Comparison of ENCODE assay signal across 19 mouse cellular contexts in genomic region chr11:101677655-101678054, GRCm38 (mm10). TPM values are rescaled to one million over a fixed set of nuclear protein-coding genes. Genes with fewer than 3 reads are reported as not detected.
DNase-seq lines count a peak whose midpoint lies in the region; ATAC-seq and TF ChIP-seq lines count a peak whose summit lies in the region.
"Had no signal": no experiment of that assay in that cellular context is flagged by ENCODE, and none has a peak within 500 bp of the region (broad histone marks: within the 10 kb centered on the region; RNA-seq: fewer than 3 reads in every experiment).

No protein-coding gene starts in this region.

- no peak for ATAC-seq in midbrain, embryonic 16.5 days
- ATAC-seq in midbrain, embryonic 14.5 days (ENCODE audit: low FRiP score, low TSS enrichment), result no peak
- ATAC-seq: CD4-positive, CD25-positive, alpha-beta regulatory T cell, adult 4 months; forebrain, embryonic 15.5 days; hindbrain, embryonic 16.5 days; intestine, embryonic 15.5 days; Patski had no signal

- no peaks in the 10 kb centered on the region for H3K27me3 ChIP-seq in heart, embryonic 10.5 days (ENCODE audit: insufficient read depth, poor library complexity, severe bottlenecking)
- H3K27me3 ChIP-seq in midbrain, embryonic 16.5 days (ENCODE audit: control insufficient read depth, insufficient read depth, low read depth, low read length), result no peaks in the 10 kb centered on the region
- H3K27me3 ChIP-seq in midbrain, embryonic 14.5 days (ENCODE audit: control insufficient read depth, insufficient read depth, low read length), result no peaks in the 10 kb centered on the region
- H3K27me3 ChIP-seq in myocyte (ENCODE audit: control insufficient read depth, insufficient read depth, insufficient read length), result no peaks in the 10 kb centered on the region
- H3K27me3 ChIP-seq: forebrain, embryonic 15.5 days; hindbrain, embryonic 13.5 days; intestine, embryonic 15.5 days; Patski had no signal

- intact Hi-C loops in heart, postnatal 36 days (cut with DNase I), result no loop called here

- no peak for DNase-seq in heart, embryonic 10.5 days (ENCODE audit: low spot score)
- DNase-seq in heart, postnatal 36 days, result no peak
- DNase-seq in midbrain, embryonic 14.5 days, result no peak
- DNase-seq in lung, adult 18-20 months, result no peak
- DNase-seq: adrenal gland, postnatal 10 days; adrenal gland, postnatal 36 days; cerebellum, adult 18-20 months; cerebellum, adult 9-10 months; cerebellum, postnatal 14 days; gastrocnemius, postnatal 25 days had no signal

- H3K9me3 ChIP-seq in heart, embryonic 10.5 days, result no peaks in the 10 kb centered on the region
- no peaks in the 10 kb centered on the region for H3K9me3 ChIP-seq in midbrain, embryonic 16.5 days (replicated peaks; ENCODE audit: control insufficient read depth, low read length, poor library complexity, severe bottlenecking)
- H3K9me3 ChIP-seq in midbrain, embryonic 14.5 days (ENCODE audit: control insufficient read depth, low read length), result no peaks in the 10 kb centered on the region
- H3K9me3 ChIP-seq: forebrain, embryonic 15.5 days; hindbrain, embryonic 10.5 days; hindbrain, embryonic 13.5 days; intestine, embryonic 15.5 days had no signal

- no peak for TF ChIP-seq POLR2A in myocyte (IDR thresholded peaks at IDR 0.05; ENCODE audit: insufficient read length, low read depth)

- no peaks in the 10 kb centered on the region for H3K36me3 ChIP-seq in heart, embryonic 10.5 days
- H3K36me3 ChIP-seq in midbrain, embryonic 16.5 days (ENCODE audit: control insufficient read depth, insufficient read depth, low read length), result no peaks in the 10 kb centered on the region
- H3K36me3 ChIP-seq in midbrain, embryonic 14.5 days (ENCODE audit: control insufficient read depth, insufficient read depth, low read length), result no peaks in the 10 kb centered on the region
- H3K36me3 ChIP-seq in myocyte (ENCODE audit: control insufficient read depth, insufficient read depth), result no peaks in the 10 kb centered on the region
- H3K36me3 ChIP-seq: forebrain, embryonic 15.5 days; hindbrain, embryonic 10.5 days; hindbrain, embryonic 13.5 days; intestine, embryonic 15.5 days had no signal

- no peaks in the 10 kb centered on the region for H3K79me2 ChIP-seq in myocyte (ENCODE audit: control insufficient read depth, insufficient read depth)

- H3K27ac ChIP-seq in heart, embryonic 10.5 days, result 0 out of 2 replicates have a peak overlapping the region, but pooled peaks have one; percentile 2
- no peak overlapping the region for H3K27ac ChIP-seq in midbrain, embryonic 16.5 days (ENCODE audit: low read length)
- no peak overlapping the region for H3K27ac ChIP-seq in midbrain, embryonic 14.5 days (replicated peaks; ENCODE audit: low read depth, low read length)
- H3K27ac ChIP-seq: forebrain, embryonic 15.5 days; hindbrain, embryonic 10.5 days; hindbrain, embryonic 13.5 days; intestine, embryonic 15.5 days had no signal

- no peak overlapping the region for H3ac ChIP-seq in myocyte (ENCODE audit: control insufficient read depth, insufficient read length)

- 0 out of 2 replicates have a peak overlapping the region, but pooled peaks have one; percentile 25 for H3K9ac ChIP-seq in midbrain, embryonic 16.5 days (ENCODE audit: low read depth, low read length)
- no peak overlapping the region for H3K9ac ChIP-seq in midbrain, embryonic 14.5 days (replicated peaks; ENCODE audit: low read length)
- H3K9ac ChIP-seq: forebrain, embryonic 15.5 days; hindbrain, embryonic 13.5 days; intestine, embryonic 15.5 days had no signal

- peaks cover 46% of the 10 kb centered on the region for H3K4me1 ChIP-seq in heart, embryonic 10.5 days
- H3K4me1 ChIP-seq in midbrain, embryonic 16.5 days (ENCODE audit: control insufficient read depth, insufficient read depth, low read length), result 0 out of 2 replicates have a peak, but pooled peaks cover 3% of the 10 kb centered on the region
- H3K4me1 ChIP-seq in midbrain, embryonic 14.5 days (ENCODE audit: control insufficient read depth, insufficient read depth, low read length), result peaks cover 5% of the 10 kb centered on the region; the same call in 1 of the 2 replicates

- H3K4me3 ChIP-seq in heart, embryonic 10.5 days, result no peak overlapping the region
- no peak overlapping the region for H3K4me3 ChIP-seq in midbrain, embryonic 16.5 days (ENCODE audit: low read depth, low read length)
- H3K4me3 ChIP-seq in midbrain, embryonic 14.5 days (replicated peaks; ENCODE audit: low read depth, low read length), result no peak overlapping the region
- H3K4me3 ChIP-seq in myocyte, result no peak overlapping the region
- H3K4me3 ChIP-seq: forebrain, embryonic 15.5 days; hindbrain, embryonic 10.5 days; hindbrain, embryonic 13.5 days; intestine, embryonic 15.5 days had no signal

- 69% methylated on average over 12 of the region's 12 CpGs for WGBS in heart, embryonic 10.5 days
- WGBS in midbrain, embryonic 16.5 days, result 86% methylated on average over 12 of the region's 12 CpGs
- WGBS in midbrain, embryonic 14.5 days, result 89% methylated on average over 12 of the region's 12 CpGs

- H3K4me2 ChIP-seq in midbrain, embryonic 16.5 days (ENCODE audit: low read length), result no peak overlapping the region
- H3K4me2 ChIP-seq in midbrain, embryonic 14.5 days (ENCODE audit: low read length), result no peak overlapping the region
- peak overlapping the region; percentile 31 for H3K4me2 ChIP-seq in myocyte (ENCODE audit: low read depth)
- H3K4me2 ChIP-seq: forebrain, embryonic 15.5 days; hindbrain, embryonic 13.5 days; intestine, embryonic 15.5 days had no signal

TF ChIP-seq in myocyte, 11 proteins besides CTCF, POLR2A, EP300 and RAD21:
- no peak for TF ChIP-seq SRF (IDR thresholded peaks at IDR 0.05; ENCODE audit: control insufficient read depth, insufficient read length, low read depth)
- TF ChIP-seq MYOG (IDR thresholded peaks at IDR 0.05; ENCODE audit: control insufficient read depth in 1 of 3, insufficient read depth in 1 of 3, insufficient read length in 2 of 3, low read depth in 2 of 3), result peak in 1 of 3 experiments; percentile 75
- TF ChIP-seq REST (IDR thresholded peaks at IDR 0.05; ENCODE audit: insufficient read depth, insufficient read length), result no peak
- peak; percentile 86; the same call in 1 of the 2 replicates for TF ChIP-seq CEBPB (IDR thresholded peaks at IDR 0.05; ENCODE audit: insufficient read depth, poor library complexity, severe bottlenecking)
- TF ChIP-seq MYOD1 (IDR thresholded peaks at IDR 0.05; ENCODE audit: control insufficient read depth in 1 of 3, insufficient read length in 2 of 3, low read depth in 2 of 3), result peak in 1 of 3 experiments; percentile 58
- TF ChIP-seq TCF12 (IDR thresholded peaks at IDR 0.05; ENCODE audit: insufficient read depth, poor library complexity, severe bottlenecking), result peak; percentile 39
- no peak for TF ChIP-seq POLR2AphosphoS2 (IDR thresholded peaks at IDR 0.05; ENCODE audit: insufficient read length, low read depth)
- TF ChIP-seq E2F4 (IDR thresholded peaks at IDR 0.05; ENCODE audit: insufficient read depth), result no peak

RNA-seq across cellular contexts. Expression of gene Arl4d, which starts 12.3 kb away (rescaled TPM):
- 10.3 and 10.9 TPM in 2 replicates for polyA plus RNA-seq in heart, embryonic 10.5 days (2016; fragmentation: Nextera tagmentation; extraction: Ambion mirVana)
- total RNA-seq in heart, postnatal 36 days (2021), result 10 to 100 TPM; 23.4 to 23.5 TPM
- 6.2 and 6.8 TPM in 2 replicates for polyA plus RNA-seq in midbrain, embryonic 16.5 days (2015; fragmentation: Nextera tagmentation; extraction: Ambion mirVana)
- 3.9 and 4.5 TPM in 2 replicates for polyA plus RNA-seq in midbrain, embryonic 14.5 days (2014; fragmentation: Nextera tagmentation; extraction: Ambion mirVana)
- 7.7 TPM for polyA plus RNA-seq in myocyte (2012; fragmentation: generic; extraction: Trizol)
- polyA plus RNA-seq: CD4-positive, CD25-positive, alpha-beta regulatory T cell, adult 4 months had no signal

RNA-seq across cellular contexts. Expression of gene Rdm1, which starts 50.7 kb away (rescaled TPM):
- 24.0 and 26.8 TPM in 2 replicates for polyA plus RNA-seq in heart, embryonic 10.5 days (2016; fragmentation: Nextera tagmentation; extraction: Ambion mirVana)
- total RNA-seq in heart, postnatal 36 days (2021), result 10 to 100 TPM; 41.6 to 47.3 TPM
- polyA plus RNA-seq in midbrain, embryonic 16.5 days (2015; fragmentation: Nextera tagmentation; extraction: Ambion mirVana), result 10.6 and 10.7 TPM in 2 replicates
- 13.2 and 14.0 TPM in 2 replicates for polyA plus RNA-seq in midbrain, embryonic 14.5 days (2014; fragmentation: Nextera tagmentation; extraction: Ambion mirVana)
- 8.5 TPM for polyA plus RNA-seq in myocyte (2012; fragmentation: generic; extraction: Trizol)

RNA-seq across cellular contexts. Expression of gene Dhx8, which starts 55.1 kb away (rescaled TPM):
- 28.7 and 33.0 TPM in 2 replicates for polyA plus RNA-seq in heart, embryonic 10.5 days (2016; fragmentation: Nextera tagmentation; extraction: Ambion mirVana)
- total RNA-seq in heart, postnatal 36 days (2021), result 10 to 100 TPM; 15.7 to 16.1 TPM
- polyA plus RNA-seq in midbrain, embryonic 16.5 days (2015; fragmentation: Nextera tagmentation; extraction: Ambion mirVana), result 32.0 and 34.3 TPM in 2 replicates
- 29.2 and 35.4 TPM in 2 replicates for polyA plus RNA-seq in midbrain, embryonic 14.5 days (2014; fragmentation: Nextera tagmentation; extraction: Ambion mirVana)
- polyA plus RNA-seq in myocyte (2012; fragmentation: generic; extraction: Trizol), result 19.1 TPM
